Mouse (Mus musculus): ENCODE results near the gene Ncs1.
A peak's percentile ranks its signal among the peaks of the same experiment; 100 is the strongest.

GRCm38 (mm10) chr2:31294985-31295384 lies 49.4 kb downstream of the Ncs1 start:
- TF ChIP-seq CTCF (IDR thresholded peaks at IDR 0.05; ENCODE audit: extremely low read depth, insufficient read length, insufficient replicate concordance, low read depth, low read length) (peak; percentile 83), POLR2A (IDR thresholded peaks at IDR 0.05; ENCODE audit: low read depth, low read length) (no peak)
